In the genomic region with DNA sequence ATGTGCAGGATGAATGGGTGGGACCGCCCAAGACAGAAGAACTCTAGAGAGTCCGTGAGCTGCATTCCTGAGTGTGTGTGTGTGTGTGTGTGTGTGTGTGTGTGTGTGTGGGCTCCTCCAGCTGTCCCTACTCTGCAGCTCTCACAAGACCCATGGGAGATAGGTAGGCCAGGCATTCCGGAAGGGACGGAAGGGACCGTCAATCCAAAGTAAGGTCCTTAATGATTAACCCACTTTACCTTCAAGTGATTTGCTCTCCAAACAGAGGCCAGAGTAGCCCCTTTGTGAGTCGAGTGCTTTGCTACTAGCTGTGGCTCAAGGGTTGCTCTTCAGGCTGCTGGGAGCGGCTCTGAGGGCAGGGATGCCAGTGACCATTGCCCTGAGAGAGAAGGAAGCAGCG, we compare ENCODE assay signal across 11 mouse cellular contexts. TPM values are rescaled to one million over a fixed set of nuclear protein-coding genes. Genes with fewer than 3 reads are reported as not detected.
DNase-seq lines count a peak whose midpoint lies in the region; ATAC-seq and TF ChIP-seq lines count a peak whose summit lies in the region.
"Had no signal": no experiment of that assay in that cellular context is flagged by ENCODE, and none has a peak within 500 bp of the region (broad histone marks: within the 10 kb centered on the region; RNA-seq: fewer than 3 reads in every experiment).

No protein-coding gene starts in this region.

- DNase-seq in midbrain, embryonic 10.5 days (ENCODE audit: low spot score) = no peak
- no peak for DNase-seq in midbrain, embryonic 11.5 days (ENCODE audit: low spot score, missing footprints)
- DNase-seq in kidney, postnatal 25 days = peak; percentile 37 to 74
- peak; percentile 71 for DNase-seq in lung, postnatal 10 days
- no peak for DNase-seq in left cerebral cortex, adult 11 months (ENCODE audit: low spot score)
- no peak for DNase-seq in left cerebral cortex, adult 2 months (ENCODE audit: extremely low spot score in 1 of 2, low spot score in 2 of 2)
- DNase-seq in layer of hippocampus, postnatal 14 days (ENCODE audit: low spot score in 2 of 2) = no peak
- DNase-seq in urinary bladder, adult 2 months (ENCODE audit: low spot score) = no peak
- DNase-seq: forebrain, postnatal 0 days; thymus, postnatal 36 days had no signal

- no peaks in the 10 kb centered on the region for H3K9me3 ChIP-seq in midbrain, embryonic 10.5 days (replicated peaks)
- H3K9me3 ChIP-seq in midbrain, embryonic 11.5 days (ENCODE audit: control insufficient read depth, low read length) = no peaks in the 10 kb centered on the region
- H3K9me3 ChIP-seq: neural tube, embryonic 13.5 days had no signal

- intact Hi-C loops in left cerebral cortex, adult 2 months (cut with DNase I) = no loop called here

- H3K4me2 ChIP-seq in midbrain, embryonic 11.5 days = no peak overlapping the region
- H3K4me2 ChIP-seq: neural tube, embryonic 13.5 days had no signal

- peaks cover 31% of the 10 kb centered on the region for H3K4me1 ChIP-seq in midbrain, embryonic 10.5 days
- no peaks in the 10 kb centered on the region for H3K4me1 ChIP-seq in midbrain, embryonic 11.5 days (ENCODE audit: control insufficient read depth, insufficient read depth, low read length)

- WGBS in midbrain, embryonic 10.5 days = 80% methylated on average over 8 of the region's 8 CpGs
- WGBS in midbrain, embryonic 11.5 days = 78% methylated on average over 8 of the region's 8 CpGs

- H3K27ac ChIP-seq in midbrain, embryonic 10.5 days (replicated peaks) = 0 out of 2 replicates have a peak overlapping the region, but pooled peaks have one; percentile 39
- H3K27ac ChIP-seq in midbrain, embryonic 11.5 days (ENCODE audit: low read depth, low read length) = no peak overlapping the region
- H3K27ac ChIP-seq in left cerebral cortex, adult 2 months = no peak overlapping the region
- H3K27ac ChIP-seq: neural tube, embryonic 13.5 days had no signal

- no peak for TF ChIP-seq CTCF in left cerebral cortex, adult 2 months (IDR thresholded peaks at IDR 0.05)

- H3K4me3 ChIP-seq in midbrain, embryonic 10.5 days = no peak overlapping the region
- H3K4me3 ChIP-seq in midbrain, embryonic 11.5 days (ENCODE audit: low read depth, low read length) = no peak overlapping the region
- H3K4me3 ChIP-seq in left cerebral cortex, adult 2 months = no peak overlapping the region
- H3K4me3 ChIP-seq: neural tube, embryonic 13.5 days had no signal

- no peak for ATAC-seq in midbrain, embryonic 11.5 days (ENCODE audit: low FRiP score)
- ATAC-seq: forebrain, postnatal 0 days had no signal

- no peak overlapping the region for H3K9ac ChIP-seq in midbrain, embryonic 11.5 days (ENCODE audit: low read length)
- H3K9ac ChIP-seq: forebrain, postnatal 0 days; neural tube, embryonic 13.5 days had no signal

- H3K36me3 ChIP-seq in midbrain, embryonic 10.5 days = peaks cover 41% of the 10 kb centered on the region
- H3K36me3 ChIP-seq in midbrain, embryonic 11.5 days (ENCODE audit: control insufficient read depth, insufficient read depth, low read length) = 0 out of 2 replicates have a peak, but pooled peaks cover 3% of the 10 kb centered on the region
- H3K36me3 ChIP-seq: neural tube, embryonic 13.5 days had no signal

- H3K27me3 ChIP-seq in midbrain, embryonic 10.5 days (ENCODE audit: low read depth, poor library complexity, severe bottlenecking) = no peaks in the 10 kb centered on the region
- no peaks in the 10 kb centered on the region for H3K27me3 ChIP-seq in midbrain, embryonic 11.5 days (ENCODE audit: control insufficient read depth, insufficient read depth, low read length)
- H3K27me3 ChIP-seq: neural tube, embryonic 13.5 days had no signal

RNA-seq across cellular contexts. Expression of gene Mrc2, which starts 59.7 kb away (rescaled TPM):
- polyA plus RNA-seq in midbrain, embryonic 10.5 days (2016; fragmentation: Nextera tagmentation; extraction: Ambion mirVana) = 16.5 and 16.9 TPM in 2 replicates
- 6.7 and 7.0 TPM in 2 replicates for polyA plus RNA-seq in midbrain, embryonic 11.5 days (2014; fragmentation: Nextera tagmentation; extraction: Ambion mirVana)
- total RNA-seq in left cerebral cortex, adult 2 months (2021) = 1 to 10 TPM; 5.1 to 7.2 TPM
- total RNA-seq in layer of hippocampus, postnatal 14 days (2021) = 1 to 10 TPM; 5.1 to 7.6 TPM
- 24.4 and 32.4 TPM in 2 replicates for polyA plus RNA-seq in urinary bladder, adult 2 months (2012; rRNA removed)

Comparison
In these comparisons a context has a peak if more than half of its experiments do, and no peak if none do; other contexts are left out.
1. DNase-seq: peak in kidney, postnatal 25 days (2 of 2) and lung, postnatal 10 days (single experiment); none in midbrain, embryonic 10.5 days (single experiment), midbrain, embryonic 11.5 days (single experiment), left cerebral cortex, adult 11 months (single experiment), left cerebral cortex, adult 2 months (0 of 2), layer of hippocampus, postnatal 14 days (0 of 2) and urinary bladder, adult 2 months (single experiment).